Mouse (Mus musculus) left cerebral cortex, postnatal 10 days (tissue): ENCODE results near the gene Galnt2. TPM values are rescaled to one million over a fixed set of nuclear protein-coding genes. Genes with fewer than 3 reads are reported as not detected.
A peak's percentile ranks its signal among the peaks of the same experiment; 100 is the strongest.

Experiments
- DNase-seq, 2 experiments: peaks; one replicate each; pipeline ENCODE4 v3.0.0; 2021 to 2022; ENCODE audit warnings: low spot score in 2 of 2, mixed read lengths in 1 of 2; ENCODE audit errors: extremely low spot score in 1 of 2
- intact Hi-C: fragments of 180-260 bp; cut with DNase I; formaldehyde crosslinking; loops from one replicate; pipeline ENCODE4 v1.15.1; 2025
- total RNA-seq, 2 experiments: library from RNA; stranded (reverse); gene quantifications; 2 replicates each; pipeline ENCODE4 v1.2.3; 2021

Galnt2 gene
- total RNA-seq, 2 experiments from 2014 or later: 86.0 to 91.2 TPM

GRCm38 (mm10) chr8:124231485-124232279, 491 bp downstream of the Galnt2 start:
- intact Hi-C loops: loop anchor here (5.0 kb wide), 4 partner anchors 56 to 179 kb away; no protein-coding TSS in a partner anchor
- peak in 1 of 2 experiments; percentile 83 for DNase-seq

GRCm38 (mm10) chr8:124232280-124232600, 1.0 kb downstream of the Galnt2 start:
- DNase-seq: no peak
- intact Hi-C loops: loop anchor here (5.0 kb wide), 4 partner anchors 55 to 180 kb away; no protein-coding TSS in a partner anchor

GRCm38 (mm10) chr8:124234496-124234895, 3.3 kb downstream of the Galnt2 start:
- intact Hi-C loops: loop anchor here (5.0 kb wide), 4 partner anchors 53 to 182 kb away; no protein-coding TSS in a partner anchor

GRCm38 (mm10) chr8:124235536-124235935, 4.3 kb downstream of the Galnt2 start:
- DNase-seq: no peak
- intact Hi-C loops: no loop called here

More at GRCm38 (mm10) chr8:124234496-124234895, 3.3 kb downstream of the Galnt2 start:
- no peak for DNase-seq

- intact Hi-C loops: no loop called here
Measured at GRCm38 (mm10) chr8:124239350-124239749, 8.2 kb downstream of the Galnt2 start.

GRCm38 (mm10) chr8:124240932-124241331, 9.7 kb downstream of the Galnt2 start:
- no peak for DNase-seq
- intact Hi-C loops: no loop called here

More at GRCm38 (mm10) chr8:124239350-124239749, 8.2 kb downstream of the Galnt2 start:
- DNase-seq: no peak

DNA sequence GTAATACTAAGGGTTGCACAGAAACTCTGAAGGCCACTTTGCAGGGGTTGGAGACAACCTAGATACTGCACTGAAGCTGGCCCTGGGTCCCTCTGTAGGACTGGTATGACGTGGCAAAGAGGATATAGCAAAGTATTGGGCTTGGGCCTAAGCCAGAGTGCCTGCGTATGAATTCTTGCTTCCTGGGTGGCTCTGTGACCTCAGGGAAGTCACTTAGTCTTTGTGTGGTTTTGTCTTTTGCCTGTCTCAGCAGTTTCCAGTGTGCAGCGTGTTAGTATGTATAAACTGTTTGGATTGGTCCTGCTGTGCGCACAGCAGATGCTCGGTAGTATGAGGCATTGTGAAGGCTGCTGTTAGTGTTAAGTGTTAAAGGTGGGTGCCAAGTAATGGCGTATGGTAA, 11.0 kb downstream of the Galnt2 start:
- no peak for DNase-seq
- intact Hi-C loops: no loop called here

DNA sequence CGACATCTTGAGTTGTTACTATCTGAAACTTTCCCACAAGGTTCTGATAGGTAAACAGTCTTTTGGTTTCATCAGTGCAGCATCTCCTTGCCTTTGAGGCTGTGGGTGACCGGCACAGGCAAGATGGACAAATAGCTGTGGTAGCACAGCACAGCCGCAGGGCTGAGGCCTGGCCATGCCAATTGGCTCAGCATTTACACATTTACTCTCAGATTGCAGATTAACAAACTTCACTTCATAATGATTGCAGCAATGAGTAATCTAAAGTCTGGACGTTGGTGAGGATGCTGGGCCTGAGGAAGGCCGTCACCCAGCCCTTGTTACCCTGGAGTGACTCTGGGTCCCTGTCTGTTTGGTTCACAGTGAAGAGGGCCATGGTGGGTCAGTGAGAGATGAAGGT, 11.7 kb downstream of the Galnt2 start:
- intact Hi-C loops: no loop called here
- no peak for DNase-seq

GRCm38 (mm10) chr8:124247581-124247980, 16.4 kb downstream of the Galnt2 start:
- intact Hi-C loops: no loop called here
- no peak for DNase-seq

GRCm38 (mm10) chr8:124248688-124249087, 17.5 kb downstream of the Galnt2 start:
- DNase-seq: no peak
- intact Hi-C loops: no loop called here

DNA sequence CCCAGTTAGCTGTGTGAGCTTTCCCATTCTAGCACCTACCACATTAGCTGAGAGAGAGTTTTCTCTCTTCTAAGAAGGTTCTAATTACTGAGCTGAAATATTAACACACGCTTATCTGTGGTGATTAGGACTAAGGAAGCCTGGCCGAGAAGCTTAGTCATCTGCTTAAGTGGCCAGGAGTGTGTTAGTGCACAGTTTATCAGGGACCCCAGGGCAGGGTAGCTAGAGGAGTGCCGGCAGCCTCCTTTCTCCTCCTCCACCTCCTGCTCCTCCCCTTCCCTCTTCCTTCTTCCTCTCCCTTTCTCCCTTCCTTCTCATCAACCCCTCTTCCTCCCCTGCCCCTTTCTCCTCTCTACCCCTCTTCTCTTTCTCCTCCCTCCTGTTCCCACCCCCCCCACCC, 19.1 kb downstream of the Galnt2 start:
- intact Hi-C loops: no loop called here
- no peak for DNase-seq

DNA sequence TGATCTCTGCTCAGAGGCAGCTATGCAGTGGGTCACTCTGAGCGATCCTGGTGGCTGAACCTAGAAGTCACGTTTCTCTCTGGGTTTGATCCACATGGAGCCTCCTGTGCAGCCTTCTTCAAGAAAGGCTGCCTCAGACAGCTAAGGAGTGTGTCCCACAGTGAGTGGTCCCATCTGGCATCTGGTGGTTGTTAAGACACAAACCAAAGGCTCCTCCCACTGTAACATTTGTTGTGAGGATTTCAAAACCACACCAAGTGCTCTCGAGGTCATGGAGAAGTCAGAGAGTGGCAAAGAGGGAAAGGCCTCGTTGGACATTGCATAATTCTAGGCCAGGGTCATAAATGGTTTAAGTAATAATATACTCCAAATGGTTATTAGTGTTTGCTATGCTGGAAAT, 19.6 kb downstream of the Galnt2 start:
- intact Hi-C loops: no loop called here
- DNase-seq: no peak

DNA sequence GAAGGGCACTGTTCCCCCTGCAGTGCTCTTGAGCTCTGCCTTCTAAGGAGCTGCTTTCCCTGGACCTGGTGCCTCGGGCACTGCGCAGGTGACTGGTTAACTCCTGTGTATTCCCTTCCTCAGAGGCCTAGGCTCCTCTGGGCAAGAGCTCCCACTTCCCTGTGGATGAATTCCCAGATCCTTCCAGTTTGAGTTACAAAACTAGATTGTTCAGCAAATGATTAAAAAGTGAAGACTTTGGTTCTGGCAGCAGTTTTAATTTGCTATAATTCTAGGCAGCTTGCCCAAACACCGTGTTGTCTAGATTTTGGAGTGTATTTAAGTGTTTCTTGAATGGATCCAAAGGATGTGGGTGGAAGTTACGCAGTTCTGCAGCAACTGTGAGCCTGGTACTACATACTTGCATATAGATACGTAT, 21.4 kb downstream of the Galnt2 start:
- DNase-seq: peak in 1 of 2 experiments; percentile 58
- intact Hi-C loops: no loop called here

DNA sequence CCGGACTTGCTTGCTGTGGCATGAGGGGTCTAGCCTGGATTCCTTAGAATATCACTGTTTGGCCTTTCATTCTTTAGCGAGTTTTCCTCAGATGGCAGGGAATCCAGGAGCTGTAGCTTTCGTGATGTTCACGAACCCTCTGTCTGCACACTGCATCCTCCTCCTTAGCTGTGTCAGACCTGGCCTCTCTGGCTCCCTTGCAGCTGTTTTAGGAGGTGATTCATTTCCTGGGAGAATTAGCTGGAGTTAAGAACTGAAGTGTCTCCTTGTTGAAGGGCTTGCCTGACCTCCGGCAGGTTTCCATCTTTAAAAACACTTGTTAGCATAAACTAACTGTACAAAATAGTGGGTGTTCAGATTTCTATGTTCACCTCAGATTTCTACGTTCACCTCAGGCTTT, 22.7 kb downstream of the Galnt2 start:
- DNase-seq: no peak
- intact Hi-C loops: no loop called here

DNA sequence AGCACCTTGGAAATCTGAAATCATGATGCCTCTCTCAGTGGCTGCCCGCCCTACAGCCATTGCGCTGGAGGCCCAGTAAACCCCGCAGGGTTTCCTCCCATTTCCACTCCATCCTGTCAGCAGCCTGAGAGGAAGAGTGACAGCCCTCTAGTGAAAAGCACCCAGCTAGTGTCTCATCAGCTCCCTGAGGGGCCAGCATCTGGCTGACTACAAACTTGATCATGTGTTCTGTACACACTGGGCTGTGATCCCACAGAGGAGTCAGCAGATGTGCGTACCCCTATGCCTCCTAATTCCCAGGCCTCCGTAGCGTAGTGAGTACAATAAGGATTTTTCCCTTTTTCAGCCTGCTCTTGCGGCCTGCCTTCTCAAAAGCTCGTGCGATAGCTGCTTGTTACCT, 25.6 kb downstream of the Galnt2 start:
- intact Hi-C loops: no loop called here

GRCm38 (mm10) chr8:124257363-124257762, 26.2 kb downstream of the Galnt2 start:
- peak; percentile 50 to 88 for DNase-seq
- intact Hi-C loops: no loop called here

More for the DNA sequence above, 25.6 kb downstream of the Galnt2 start:
- DNase-seq: no peak

- intact Hi-C loops: no loop called here
- DNase-seq: no peak
Measured at GRCm38 (mm10) chr8:124259146-124259545, 28.0 kb downstream of the Galnt2 start.

GRCm38 (mm10) chr8:124259925-124260324, 28.7 kb downstream of the Galnt2 start:
- intact Hi-C loops: no loop called here
- DNase-seq: no peak

DNA sequence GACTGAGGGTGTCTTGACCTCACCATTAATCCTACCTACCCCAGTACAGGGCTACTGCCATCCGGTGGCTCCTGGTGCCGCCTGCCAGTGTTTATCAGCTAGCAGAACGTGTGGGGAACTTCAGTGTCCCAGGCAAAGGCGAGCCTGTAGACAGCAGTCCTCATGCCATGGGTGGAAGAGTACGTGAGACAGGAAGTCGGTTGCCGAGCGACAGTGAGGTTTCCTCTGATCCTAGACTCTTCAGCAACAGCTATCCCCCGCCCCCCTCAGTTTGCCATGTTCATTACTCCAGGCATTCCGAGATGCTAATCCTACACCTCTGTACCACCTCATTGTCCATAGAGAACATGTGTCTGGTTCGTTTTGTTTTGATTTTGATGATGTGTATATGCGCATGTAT, 29.2 kb downstream of the Galnt2 start:
- no peak for DNase-seq
- intact Hi-C loops: no loop called here

GRCm38 (mm10) chr8:124263058-124263457, 31.9 kb downstream of the Galnt2 start:
- intact Hi-C loops: no loop called here
- DNase-seq: no peak

DNA sequence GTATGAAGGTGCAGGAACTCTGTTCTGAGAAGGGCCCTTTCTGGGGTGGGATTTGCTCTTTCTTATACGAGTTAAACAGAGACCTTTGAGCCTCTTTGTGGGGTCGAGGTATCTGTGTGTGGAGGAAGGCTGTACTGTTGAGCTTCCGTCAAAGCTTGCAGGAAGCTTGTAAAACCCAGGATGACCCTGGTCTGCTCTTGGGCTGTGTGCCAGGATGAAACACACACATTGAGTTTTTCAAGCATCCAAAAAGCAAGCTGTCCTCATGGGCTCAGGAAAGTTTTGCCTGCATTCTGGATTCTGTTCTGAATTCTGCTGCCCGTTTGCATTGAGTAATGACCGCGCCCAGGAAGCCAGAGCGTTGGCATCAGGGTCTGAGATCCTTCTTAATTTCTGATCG, 32.8 kb downstream of the Galnt2 start:
- DNase-seq: no peak
- intact Hi-C loops: no loop called here
